Mouse (Mus musculus) gastrocnemius, postnatal 4 days (tissue): Measurements from ENCODE around the gene Prodh2. TPM values are rescaled to one million over a fixed set of nuclear protein-coding genes. Genes with fewer than 3 reads are reported as not detected.

Source experiments
- microRNA-seq: library from miRNA; unstranded; fragments of <30 nt; microRNA quantifications from one replicate; pipeline ENCODE4 v1.2.0, GENCODE M21; 2021
- total RNA-seq, 2 experiments: library from RNA; stranded (reverse); gene quantifications; 2 replicates each; pipeline ENCODE4 v1.2.3; 2021

The Prodh2 gene
- total RNA-seq, 2 experiments from 2014 or later = 0.44 TPM; not detected in 1

Small RNA genes lying within 50 kb of the gene (microRNA-seq; reads per million reads assigned to microRNA genes)
- not detected for gene Gm38670

Other genes with a start within 250 kb of the Prodh2 start
- under 1 TPM; 0.29 to 0.96 TPM for gene Thap8, start 213.5 kb upstream of the Prodh2 start, total RNA-seq
- 1 to 10 TPM; 5.5 to 7.4 TPM for gene Wdr62, start 213.2 kb upstream of the Prodh2 start, total RNA-seq
- 10 to 100 TPM; 29.8 to 42.1 TPM for gene Clip3, start 201.9 kb upstream of the Prodh2 start, total RNA-seq
- 10 to 100 TPM; 25.0 to 26.5 TPM for gene Alkbh6, start 184.9 kb upstream of the Prodh2 start, total RNA-seq
- gene Syne4, start 178.8 kb upstream of the Prodh2 start, total RNA-seq = 1 to 10 TPM; 2.5 to 3.8 TPM
- gene E130208F15Rik, start 171.9 kb upstream of the Prodh2 start, total RNA-seq = 1 to 10 TPM; 1.2 to 1.4 TPM
- gene Sdhaf1, start 169.7 kb upstream of the Prodh2 start, total RNA-seq = 10 to 100 TPM; 12.0 to 13.2 TPM
- gene Lrfn3, start 130.8 kb upstream of the Prodh2 start, total RNA-seq = 1 to 10 TPM; 3.3 to 3.8 TPM
- 10 to 100 TPM; 24.9 to 33.3 TPM for gene Tyrobp, start 79.9 kb upstream of the Prodh2 start, total RNA-seq
- under 1 TPM in 1 of 2 experiments, not detected in 1; 0.74 TPM for gene Hcst, start 73.8 kb upstream of the Prodh2 start, total RNA-seq
- under 1 TPM; 0.56 to 0.67 TPM for gene Nfkbid, start 71.9 kb upstream of the Prodh2 start, total RNA-seq
- gene Aplp1, start 48.1 kb upstream of the Prodh2 start, total RNA-seq = 1 to 10 TPM; 3.5 to 4.2 TPM
- under 1 TPM; 0.39 to 0.93 TPM for gene Kirrel2, start 35.9 kb upstream of the Prodh2 start, total RNA-seq
- not detected for gene Nphs1, start 35.3 kb upstream of the Prodh2 start, total RNA-seq
- 1 to 10 TPM; 9.6 to 9.8 TPM for gene Arhgap33, start 41.4 kb downstream of the Prodh2 start, total RNA-seq
- gene Hspb6, start 58.6 kb downstream of the Prodh2 start, total RNA-seq = 100 to 1,000 TPM; 182 to 186 TPM
- 10 to 100 TPM; 10.1 to 10.4 TPM for gene Proser3, start 58.7 kb downstream of the Prodh2 start, total RNA-seq
- 10 to 100 TPM; 17.3 to 18.6 TPM for gene Lin37, start 66.2 kb downstream of the Prodh2 start, total RNA-seq
- 10 to 100 TPM; 55.6 to 62.4 TPM for gene U2af1l4, start 69.7 kb downstream of the Prodh2 start, total RNA-seq
- 1 to 10 TPM; 2.6 to 2.9 TPM for gene Gm49396, start 69.7 kb downstream of the Prodh2 start, total RNA-seq
- 100 to 1,000 TPM in 1 of 2 experiments, 10 to 100 TPM in 1; 87.0 to 103 TPM for gene Psenen, start 70.0 kb downstream of the Prodh2 start, total RNA-seq
- gene Igflr1, start 71.8 kb downstream of the Prodh2 start, total RNA-seq = 1 to 10 TPM; 1.5 to 1.7 TPM
- 10 to 100 TPM; 34.0 to 34.2 TPM for gene Kmt2b, start 95.1 kb downstream of the Prodh2 start, total RNA-seq
- gene Zbtb32, start 105.3 kb downstream of the Prodh2 start, total RNA-seq = not detected
- gene Upk1a, start 119.2 kb downstream of the Prodh2 start, total RNA-seq = under 1 TPM; 0.32 to 0.67 TPM
- 1,000 to 10,000 TPM; 1,025 to 1,032 TPM for gene Cox6b1, start 132.5 kb downstream of the Prodh2 start, total RNA-seq
- not detected for gene Etv2, start 142.2 kb downstream of the Prodh2 start, total RNA-seq
- gene Rbm42, start 156.7 kb downstream of the Prodh2 start, total RNA-seq = 10 to 100 TPM; 54.6 to 56.2 TPM
- 10 to 100 TPM in 1 of 2 experiments, 1 to 10 TPM in 1; 7.1 to 10.4 TPM for gene Haus5, start 171.4 kb downstream of the Prodh2 start, total RNA-seq
- gene Pmis2, start 178.0 kb downstream of the Prodh2 start, total RNA-seq = not detected
- gene 2200002J24Rik, start 205.3 kb downstream of the Prodh2 start, total RNA-seq = not detected
- gene Atp4a, start 218.6 kb downstream of the Prodh2 start, total RNA-seq = not detected
- gene Tmem147, start 235.9 kb downstream of the Prodh2 start, total RNA-seq = 100 to 1,000 TPM; 144 to 145 TPM